In genomic region chr19:18631161-18631643, GRCm38 (mm10) we compare ENCODE assay signal across 8 mouse cellular contexts. TPM values are rescaled to one million over a fixed set of nuclear protein-coding genes. Genes with fewer than 3 reads are reported as not detected.
DNase-seq lines count a peak whose midpoint lies in the region; ATAC-seq and TF ChIP-seq lines count a peak whose summit lies in the region.

No protein-coding gene starts in this region.

- 1% methylated on average over 40 of the region's 40 CpGs for WGBS in hindbrain, postnatal 0 days

- no peak for TF ChIP-seq CTCF in G1E (IDR thresholded peaks at IDR 0.05; ENCODE audit: low read depth, low read length)
- TF ChIP-seq CTCF in brain, embryonic 14.5 days (IDR thresholded peaks at IDR 0.05; ENCODE audit: borderline replicate concordance, extremely low read depth, insufficient read depth, insufficient read length): no peak
- peak; percentile 10; the same call in 1 of the 2 replicates for TF ChIP-seq CTCF in hindbrain, postnatal 0 days (IDR thresholded peaks at IDR 0.05; ENCODE audit: low read depth)

- peaks cover 36% of the 10 kb centered on the region for H3K4me1 ChIP-seq in G1E (ENCODE audit: insufficient read depth, low read depth, low read length)
- H3K4me1 ChIP-seq in hindbrain, postnatal 0 days (ENCODE audit: insufficient read depth, low read length): no peaks in the 10 kb centered on the region
- H3K4me1 ChIP-seq in megakaryocyte, embryonic 14.5 days: peaks cover 44% of the 10 kb centered on the region

- H3K4me3 ChIP-seq in G1E (ENCODE audit: low read depth, low read length): peak overlapping the region; percentile 99
- peak overlapping the region; percentile 85 for H3K4me3 ChIP-seq in hindbrain, postnatal 0 days (ENCODE audit: low read length)
- peak overlapping the region; percentile 99 for H3K4me3 ChIP-seq in megakaryocyte, embryonic 14.5 days (replicated peaks)

- H3K4me2 ChIP-seq in hindbrain, postnatal 0 days (ENCODE audit: low read depth, low read length): peak overlapping the region; percentile 90

- no peak for ATAC-seq in G1E (ENCODE audit: extremely low read depth, insufficient number of reproducible peaks, low FRiP score, poor library complexity, severe bottlenecking)
- no peak; the same call in 1 of the 2 replicates for ATAC-seq in hindbrain, postnatal 0 days

- peaks cover 24% of the 10 kb centered on the region for H3K36me3 ChIP-seq in G1E (replicated peaks)
- H3K36me3 ChIP-seq in hindbrain, postnatal 0 days (ENCODE audit: insufficient read depth, low read length): no peaks in the 10 kb centered on the region
- H3K36me3 ChIP-seq in megakaryocyte, embryonic 14.5 days (replicated peaks; ENCODE audit: low read length): peaks cover 7% of the 10 kb centered on the region

- H3K27ac ChIP-seq in hindbrain, postnatal 0 days: peak overlapping the region; percentile 83

- no peaks in the 10 kb centered on the region for H3K27me3 ChIP-seq in G1E (ENCODE audit: insufficient read depth, low read length)
- H3K27me3 ChIP-seq in hindbrain, postnatal 0 days (ENCODE audit: insufficient read depth, low read length): no peaks in the 10 kb centered on the region
- no peaks in the 10 kb centered on the region for H3K27me3 ChIP-seq in megakaryocyte, embryonic 14.5 days (replicated peaks)

- H3K9ac ChIP-seq in hindbrain, postnatal 0 days (replicated peaks; ENCODE audit: low read length): peak overlapping the region; percentile 59

- intact Hi-C loops in gastrocnemius, postnatal 14 days (cut with DNase I; ENCODE audit: low total_unique reads): no loop called here
- intact Hi-C loops in left cerebral cortex, postnatal 10 days (cut with DNase I): no loop called here

- H3K9me3 ChIP-seq in G1E (replicated peaks): no peaks in the 10 kb centered on the region
- H3K9me3 ChIP-seq in hindbrain, postnatal 0 days (ENCODE audit: low read length): no peaks in the 10 kb centered on the region
- H3K9me3 ChIP-seq in megakaryocyte, embryonic 14.5 days: peaks cover 4% of the 10 kb centered on the region; the same call in 1 of the 2 replicates

- DNase-seq in G1E (ENCODE audit: low spot score): peak; percentile 56
- peak; percentile 54 for DNase-seq in brain, embryonic 14.5 days (ENCODE audit: low read depth)
- peak; percentile 79 for DNase-seq in gastrocnemius, postnatal 14 days
- DNase-seq in hindbrain, postnatal 0 days (ENCODE audit: low spot score): peak; percentile 39
- peak; percentile 23 to 77 for DNase-seq in left cerebral cortex, postnatal 10 days (ENCODE audit: extremely low spot score in 1 of 2, low spot score in 2 of 2)
- DNase-seq in right cerebral cortex, postnatal 25 days: peak; percentile 48
- no peak for DNase-seq in cerebellum, adult 9-10 months

- TF ChIP-seq POLR2A in brain, embryonic 14.5 days (IDR thresholded peaks at IDR 0.05; ENCODE audit: borderline replicate concordance, extremely low read depth, insufficient read depth, insufficient read length, poor library complexity, severe bottlenecking): no peak

RNA-seq across cellular contexts. Expression of gene Ostf1, which starts 0.4 kb away (rescaled TPM):
- total RNA-seq in G1E (2014; fragmentation: Nextera tagmentation): 88.0 and 114 TPM in 2 replicates
- total RNA-seq in G1E (2017): 322 and 331 TPM in 2 replicates
- 281 and 378 TPM in 2 replicates for polyA plus RNA-seq in G1E (2012)
- 16.8 and 21.0 TPM in 2 replicates for polyA plus RNA-seq in brain, embryonic 14.5 days (2012; rRNA removed)
- total RNA-seq in gastrocnemius, postnatal 14 days (2021): 10 to 100 TPM; 32.2 to 36.5 TPM
- total RNA-seq in hindbrain, postnatal 0 days (2014; rRNA removed): 42.4 and 46.0 TPM in 2 replicates
- polyA plus RNA-seq in hindbrain, postnatal 0 days (2015; fragmentation: Nextera tagmentation; extraction: Ambion mirVana): 67.9 and 78.0 TPM in 2 replicates
- 10 to 100 TPM; 19.6 to 20.5 TPM for total RNA-seq in left cerebral cortex, postnatal 10 days (2021)
- polyA plus RNA-seq in megakaryocyte, embryonic 14.5 days (2012; ENCODE audit: insufficient read depth, low replicate concordance): 422 and 727 TPM in 2 replicates

RNA-seq across cellular contexts. Expression of gene Nmrk1, which starts 0.5 kb away (rescaled TPM):
- total RNA-seq in G1E (2014; fragmentation: Nextera tagmentation) (45.7 and 51.4 TPM in 2 replicates), G1E (2017) (37.5 and 41.3 TPM in 2 replicates)
- polyA plus RNA-seq in G1E (2012): 2.2 and 3.6 TPM in 2 replicates
- polyA plus RNA-seq in brain, embryonic 14.5 days (2012; rRNA removed): 4.6 TPM in 2 replicates
- total RNA-seq in gastrocnemius, postnatal 14 days (2021): 1 to 10 TPM; 2.4 to 3.6 TPM
- total RNA-seq in hindbrain, postnatal 0 days (2014; rRNA removed): 5.3 and 10.6 TPM in 2 replicates
- polyA plus RNA-seq in hindbrain, postnatal 0 days (2015; fragmentation: Nextera tagmentation; extraction: Ambion mirVana): 9.2 and 10.9 TPM in 2 replicates
- 1 to 10 TPM; 3.5 to 5.6 TPM for total RNA-seq in left cerebral cortex, postnatal 10 days (2021)
- polyA plus RNA-seq in megakaryocyte, embryonic 14.5 days (2012; ENCODE audit: insufficient read depth, low replicate concordance): 0.96 and 1.5 TPM in 2 replicates

RNA-seq across cellular contexts. Expression of gene Carnmt1, which starts 39.4 kb away (rescaled TPM):
- total RNA-seq in G1E (2014; fragmentation: Nextera tagmentation) (51.8 and 61.0 TPM in 2 replicates), G1E (2017) (90.5 and 94.5 TPM in 2 replicates)
- polyA plus RNA-seq in G1E (2012): 18.2 and 23.2 TPM in 2 replicates
- polyA plus RNA-seq in brain, embryonic 14.5 days (2012; rRNA removed): 10.0 and 10.1 TPM in 2 replicates
- 10 to 100 TPM; 69.3 to 72.8 TPM for total RNA-seq in gastrocnemius, postnatal 14 days (2021)
- 17.9 and 19.2 TPM in 2 replicates for total RNA-seq in hindbrain, postnatal 0 days (2014; rRNA removed)
- polyA plus RNA-seq in hindbrain, postnatal 0 days (2015; fragmentation: Nextera tagmentation; extraction: Ambion mirVana): 22.1 and 23.1 TPM in 2 replicates
- total RNA-seq in left cerebral cortex, postnatal 10 days (2021): 1 to 10 TPM; 8.9 to 9.4 TPM
- 8.3 and 8.8 TPM in 2 replicates for polyA plus RNA-seq in megakaryocyte, embryonic 14.5 days (2012; ENCODE audit: insufficient read depth, low replicate concordance)
